Mouse (Mus musculus) splenic B cell, adult 2 months (primary cell): Measurements from ENCODE around the gene Tbl2.
A peak's percentile ranks its signal among the peaks of the same experiment; 100 is the strongest.

Source experiments
- DNase-seq: peaks from one replicate; pipeline ENCODE4 v3.0.0-alpha.2; 2011; ENCODE audit warnings: low read depth, low spot score
- H3K27me3 ChIP-seq: 2 replicates; pipeline ENCODE4 v1.6.1; 2012; ENCODE audit warnings: mild to moderate bottlenecking, low read length, moderate library complexity, mixed read lengths; ENCODE audit not compliant: control insufficient read depth, poor library complexity, insufficient read depth, severe bottlenecking
- H3K36me3 ChIP-seq: 2 replicates; pipeline ENCODE4 v1.6.1; 2012; ENCODE audit warnings: mild to moderate bottlenecking, low read length, moderate library complexity, mixed read lengths; ENCODE audit not compliant: control insufficient read depth, poor library complexity, insufficient read depth, severe bottlenecking

Gene Tbl2

DNA sequence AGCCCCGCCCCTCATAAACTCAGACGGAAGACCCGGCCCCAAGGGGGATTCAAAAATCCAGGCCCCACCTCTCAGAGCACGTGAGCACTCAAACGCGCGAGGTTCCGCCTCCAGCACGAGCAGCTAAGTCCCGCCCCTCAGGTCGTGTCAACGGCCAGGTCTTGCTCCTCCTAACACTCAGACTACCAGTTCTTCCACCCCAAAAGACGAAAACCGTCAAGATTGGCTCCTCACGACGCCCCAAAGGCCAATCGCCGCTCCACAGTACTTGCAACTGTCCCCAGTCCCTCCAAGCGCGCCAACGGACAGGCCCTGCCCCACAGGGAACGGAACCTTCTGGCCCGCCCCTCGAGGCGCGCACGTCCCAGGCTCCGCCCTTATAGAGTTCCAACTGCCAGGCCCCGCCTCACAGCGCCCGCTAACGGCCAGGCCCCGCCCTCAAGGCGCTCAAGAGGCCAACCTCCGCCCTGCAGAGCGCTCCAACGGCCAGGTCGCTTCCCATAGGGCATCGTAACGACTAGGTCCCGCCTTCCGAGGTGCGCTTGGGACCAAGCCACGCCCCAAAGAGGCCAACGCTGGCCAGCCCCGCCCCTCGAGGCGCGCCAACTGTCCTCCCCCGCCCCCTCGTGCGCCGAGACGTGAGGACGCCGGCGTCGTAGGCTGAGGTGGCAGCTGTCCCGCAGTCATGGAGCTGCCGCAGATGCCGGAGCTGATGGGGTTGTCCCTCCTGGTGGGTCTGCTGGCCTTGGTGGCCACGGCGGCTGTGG is at the start of gene Tbl2:
Gene Tbl2, plus strand, starts transcription at position 605 of the 767 bp plus-strand sequence.
- 0 out of 2 replicates have a peak, but pooled peaks cover 3% of the 10 kb centered on the region for H3K36me3 ChIP-seq
- no peaks in the 10 kb centered on the region for H3K27me3 ChIP-seq
- peak; percentile 100 for DNase-seq

DNA sequence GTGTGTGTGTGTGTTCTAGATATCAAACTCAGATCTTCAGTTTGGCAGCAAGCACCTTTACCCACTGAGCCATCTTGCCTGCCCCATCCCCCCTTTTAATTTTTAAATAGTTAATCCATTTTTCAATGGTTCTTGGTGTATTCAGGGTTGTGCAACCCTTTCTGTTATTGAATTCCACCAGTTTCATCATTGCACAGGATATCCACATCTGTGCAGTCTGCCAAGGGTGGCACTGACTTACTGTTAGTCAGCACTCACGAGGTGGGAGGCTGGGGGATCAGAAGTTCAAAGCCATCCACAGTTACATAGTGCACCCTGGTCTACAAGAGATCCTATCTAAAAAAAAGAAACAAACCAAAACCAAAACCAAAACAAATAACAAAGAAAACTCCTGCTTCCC is 48.5 kb upstream of the Tbl2 start:
- Histone ChIP-seq H3K27me3 (no peaks in the 10 kb centered on the region), H3K36me3 (no peaks in the 10 kb centered on the region)
- no peak for DNase-seq

DNA sequence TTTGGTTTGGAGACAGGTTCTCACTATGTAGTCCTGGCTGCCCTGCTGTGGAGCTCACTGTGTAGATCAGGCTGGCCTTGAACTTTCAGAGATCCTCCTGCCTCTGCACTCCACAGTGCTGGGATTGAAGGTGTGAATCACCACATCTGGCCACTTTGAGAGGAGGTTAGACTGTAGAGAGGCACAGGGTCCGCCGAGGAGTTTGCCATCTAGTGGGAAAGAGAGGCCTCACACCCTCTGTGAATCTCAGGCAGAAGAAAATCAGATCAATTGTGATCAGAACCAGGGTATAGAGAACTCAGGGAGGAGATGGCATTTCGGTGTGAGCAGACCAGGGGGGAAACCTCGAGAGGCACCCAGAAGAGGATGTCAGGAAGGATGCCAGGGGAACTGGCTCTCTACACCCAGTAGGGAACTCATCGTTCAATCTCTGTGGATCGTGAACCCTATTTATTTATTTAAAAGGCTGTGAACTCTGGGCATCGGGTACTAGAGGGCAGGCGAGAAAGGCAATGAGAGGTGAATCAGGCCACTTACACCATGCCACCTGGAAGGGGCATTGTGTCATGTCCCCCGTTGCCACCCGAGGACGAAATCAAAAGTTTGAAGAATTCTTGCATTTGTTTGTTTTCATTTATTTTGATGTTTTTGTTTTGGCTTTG is 45.3 kb upstream of the Tbl2 start:
- peak; percentile 48 for DNase-seq
- Histone ChIP-seq H3K36me3 (no peaks in the 10 kb centered on the region), H3K27me3 (no peaks in the 10 kb centered on the region)

DNA sequence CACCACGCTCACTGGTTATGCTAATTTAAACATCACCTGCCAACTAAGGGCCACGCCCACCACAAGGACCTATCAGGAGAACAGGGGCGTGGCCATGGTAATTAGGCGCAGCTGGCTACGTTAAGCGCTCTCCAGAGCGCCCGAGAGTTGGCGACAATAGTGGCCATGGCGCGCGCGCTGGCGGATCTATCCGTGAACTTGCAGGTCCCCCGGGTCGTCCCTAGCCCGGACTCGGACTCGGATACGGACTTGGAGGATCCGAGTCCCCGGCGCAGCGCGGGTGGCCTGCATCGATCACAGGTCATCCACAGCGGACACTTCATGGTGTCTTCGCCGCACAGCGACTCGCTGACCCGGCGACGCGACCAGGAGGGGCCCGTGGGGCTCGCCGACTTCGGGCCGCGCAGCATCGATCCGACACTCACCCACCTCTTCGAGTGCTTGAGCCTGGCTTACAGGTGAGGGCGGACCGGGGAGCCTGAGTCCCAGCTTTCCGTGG is 42.6 kb upstream of the Tbl2 start:
- no peaks in the 10 kb centered on the region for H3K27me3 ChIP-seq
- no peaks in the 10 kb centered on the region for H3K36me3 ChIP-seq
- DNase-seq, result peak; percentile 78

DNA sequence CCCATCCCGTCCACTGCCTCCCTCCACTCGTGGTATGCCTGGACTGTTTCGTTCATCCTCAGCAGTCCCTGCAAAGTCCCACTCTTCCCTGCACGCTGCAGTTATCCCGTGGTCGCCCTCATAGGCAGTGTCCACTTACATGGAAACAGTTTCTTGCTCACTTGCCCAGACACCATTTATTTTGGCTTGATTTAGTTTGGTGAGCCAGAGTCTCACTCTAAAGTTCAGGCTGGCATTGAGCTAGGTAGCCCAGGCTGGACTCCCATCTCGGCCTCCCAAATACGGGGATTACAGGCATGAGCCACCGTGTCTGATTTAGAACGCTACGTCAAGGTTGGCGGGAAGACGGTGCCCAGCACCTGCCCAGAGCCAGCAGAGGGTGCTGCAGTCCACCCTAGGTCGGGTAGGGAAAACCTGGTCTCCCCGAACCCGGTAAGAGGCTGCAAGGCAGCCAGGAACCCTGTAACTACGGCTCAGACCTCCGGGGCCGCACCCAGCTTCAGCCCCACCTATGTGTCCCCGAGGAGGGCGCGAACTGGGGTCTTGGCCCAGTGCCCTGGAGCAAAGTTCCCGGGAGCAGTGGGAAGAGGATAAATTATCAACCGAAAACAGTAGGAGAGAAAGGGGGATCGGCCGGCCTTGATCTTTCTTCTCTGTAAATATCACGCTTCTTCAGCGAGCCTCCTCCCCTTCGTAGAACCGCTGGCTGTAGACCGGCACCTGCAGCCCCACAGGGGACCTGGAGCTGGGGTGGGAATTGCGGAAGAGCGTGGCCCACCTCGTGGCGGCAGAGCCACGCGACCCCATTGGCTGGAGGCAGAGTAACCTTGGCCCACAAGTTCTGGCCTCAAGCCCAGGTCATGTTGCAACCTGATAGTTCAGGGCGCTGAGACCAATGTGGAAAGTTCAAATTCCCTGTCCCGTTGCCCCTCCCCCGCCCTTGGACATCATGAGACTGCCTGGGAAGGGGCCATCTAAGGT is 41.6 kb upstream of the Tbl2 start:
- H3K36me3 ChIP-seq, result no peaks in the 10 kb centered on the region
- H3K27me3 ChIP-seq, result no peaks in the 10 kb centered on the region
- DNase-seq, result peak; percentile 56

DNA sequence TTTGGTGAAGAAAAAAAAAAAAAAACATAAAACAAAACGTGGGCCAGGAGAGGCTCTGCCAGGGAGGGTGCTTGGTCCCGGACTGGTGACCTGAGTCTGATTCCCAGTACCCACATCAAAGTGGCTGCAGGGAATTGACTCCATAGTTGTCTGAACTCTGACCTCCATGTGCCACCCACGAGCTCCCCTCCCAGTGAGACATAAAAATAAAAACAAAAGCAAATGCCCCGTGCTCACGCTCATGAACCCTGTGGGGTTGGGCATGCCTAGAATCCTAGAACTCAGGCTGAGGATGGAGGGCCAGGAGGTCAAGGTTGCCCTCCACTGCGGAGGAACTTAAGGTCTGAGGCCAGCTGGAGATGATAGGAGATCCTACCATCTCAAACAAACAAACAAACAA is 40.4 kb upstream of the Tbl2 start:
- no peaks in the 10 kb centered on the region for H3K36me3 ChIP-seq
- H3K27me3 ChIP-seq, result no peaks in the 10 kb centered on the region
- DNase-seq, result no peak

DNA sequence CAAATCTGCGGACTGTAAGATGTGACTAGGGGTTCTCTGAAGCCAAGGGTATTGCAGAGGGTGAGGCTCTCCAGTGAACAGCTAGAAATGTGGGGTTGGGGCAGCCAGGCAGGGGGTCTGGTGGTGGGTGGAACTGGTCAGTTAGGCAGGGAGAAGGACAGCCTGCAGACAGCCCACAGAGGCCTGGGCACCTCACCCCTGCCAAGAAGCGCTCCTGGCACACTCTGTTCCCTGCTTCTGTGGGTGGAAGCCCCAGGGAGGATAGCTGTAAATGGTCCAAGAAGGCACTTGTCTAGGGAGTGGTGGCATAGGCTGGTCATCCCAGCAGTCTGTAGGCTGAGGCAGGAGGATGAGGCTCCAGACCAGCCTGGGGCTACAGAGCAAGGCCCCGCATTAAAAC is 40.0 kb upstream of the Tbl2 start:
- DNase-seq, result no peak
- Histone ChIP-seq H3K36me3 (no peaks in the 10 kb centered on the region), H3K27me3 (no peaks in the 10 kb centered on the region)

DNA sequence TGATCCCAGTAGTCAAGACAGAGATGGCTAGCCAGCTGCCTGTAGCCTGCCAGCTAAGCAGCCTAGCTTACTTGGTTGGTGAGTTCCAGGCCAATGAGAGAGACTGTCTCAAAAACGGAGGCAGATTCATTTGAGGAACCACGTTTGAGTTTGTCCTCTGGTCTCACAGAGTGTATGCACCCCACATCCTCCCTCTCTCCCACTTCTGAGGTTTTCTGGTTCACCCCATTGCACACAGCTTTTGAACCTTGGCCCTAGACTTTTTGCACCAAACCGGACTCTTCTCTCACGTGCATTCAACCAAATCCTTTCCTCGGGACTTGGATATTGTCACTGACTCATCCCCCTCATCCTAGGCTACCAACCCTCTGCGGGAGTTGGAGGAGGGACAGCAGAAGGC is 39.5 kb upstream of the Tbl2 start:
- Histone ChIP-seq H3K27me3 (no peaks in the 10 kb centered on the region), H3K36me3 (no peaks in the 10 kb centered on the region)
- peak; percentile 21 for DNase-seq

DNA sequence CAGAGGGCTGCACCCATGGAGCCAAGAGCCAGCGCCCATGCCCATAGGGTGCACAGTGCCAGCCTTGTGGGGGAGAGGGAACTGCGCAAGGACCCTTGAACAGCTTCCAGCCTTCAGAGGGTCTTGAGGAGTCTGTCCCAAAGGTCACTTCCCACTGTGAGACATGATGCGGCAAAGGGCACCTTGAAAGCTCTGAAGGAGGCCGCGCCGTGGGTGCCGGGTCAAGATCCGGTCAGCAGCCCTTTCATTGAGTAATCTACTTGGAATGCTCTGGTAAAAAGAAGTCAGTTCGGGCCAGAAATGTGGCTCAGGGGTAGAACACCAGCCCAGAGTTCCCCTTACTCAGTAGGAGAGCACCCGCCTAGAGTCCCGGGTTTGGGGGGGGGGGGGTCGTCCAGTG is 35.7 kb upstream of the Tbl2 start:
- H3K36me3 ChIP-seq, result no peaks in the 10 kb centered on the region
- no peaks in the 10 kb centered on the region for H3K27me3 ChIP-seq
- DNase-seq, result no peak

DNA sequence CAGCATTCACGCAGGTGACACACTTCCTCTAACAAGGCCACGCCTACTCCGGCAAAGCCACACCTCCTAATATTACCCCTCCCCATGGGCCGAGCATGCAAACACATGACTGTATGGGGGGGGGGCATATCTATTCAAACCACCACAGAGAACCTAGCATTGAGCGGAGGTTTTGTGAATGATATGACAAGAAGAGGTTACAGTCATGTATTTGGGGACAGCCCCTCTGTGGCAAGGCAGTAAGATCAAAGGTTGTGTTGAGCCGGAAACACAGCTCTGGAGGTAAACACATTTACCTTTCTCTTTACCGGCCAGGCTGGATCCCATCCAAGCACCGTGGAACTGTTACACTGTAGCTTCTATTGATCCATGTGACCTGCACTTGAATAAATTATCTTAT is 34.2 kb upstream of the Tbl2 start:
- Histone ChIP-seq H3K36me3 (no peaks in the 10 kb centered on the region), H3K27me3 (no peaks in the 10 kb centered on the region)
- DNase-seq, result peak; percentile 13

DNA sequence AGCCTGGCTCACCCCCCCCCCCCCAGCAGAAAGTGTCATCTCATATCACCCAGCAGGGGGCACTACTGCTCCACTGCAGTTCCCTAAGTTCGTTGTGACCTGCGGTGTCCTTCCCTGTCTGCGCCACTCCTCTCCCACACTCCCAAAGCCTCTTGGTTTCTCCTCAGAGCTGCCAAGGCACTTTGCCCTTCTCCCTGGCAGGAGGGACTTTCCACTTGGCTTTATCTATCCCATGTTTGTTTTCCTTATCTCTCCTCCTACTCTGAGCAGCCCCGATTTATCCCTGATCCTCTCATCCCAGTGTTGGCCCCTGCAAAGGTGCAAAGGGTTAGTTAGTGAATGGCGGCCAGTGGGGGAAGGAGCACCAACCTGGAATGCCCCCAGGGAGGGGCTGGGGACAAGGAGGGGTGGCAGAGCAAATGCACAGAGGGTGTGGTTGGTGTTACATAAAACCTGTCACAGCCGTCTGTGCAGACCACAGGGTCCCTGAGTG is 30.8 kb upstream of the Tbl2 start:
- no peaks in the 10 kb centered on the region for H3K36me3 ChIP-seq
- DNase-seq, result peak; percentile 78

DNA sequence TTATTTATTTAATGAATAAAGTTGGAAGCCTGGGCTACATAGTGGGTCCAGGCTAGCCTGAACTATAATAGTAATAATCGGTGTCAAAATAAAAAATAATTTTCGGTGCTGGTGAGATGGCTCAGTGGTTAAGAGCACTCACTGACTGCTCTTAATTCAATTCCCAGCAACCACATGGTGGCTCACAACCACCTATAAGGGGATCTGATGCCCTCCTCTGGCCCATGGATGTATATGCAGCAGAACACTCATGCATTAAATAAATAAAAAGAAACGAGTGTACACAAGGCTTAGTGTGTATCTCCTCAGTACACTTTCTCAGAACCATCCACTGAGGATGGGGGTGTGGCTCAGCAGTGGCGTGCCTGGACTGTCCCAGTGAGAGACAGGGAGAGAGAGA is 28.7 kb upstream of the Tbl2 start:
- peak; percentile 28 for DNase-seq
- H3K27me3 ChIP-seq, result no peaks in the 10 kb centered on the region
- no peaks in the 10 kb centered on the region for H3K36me3 ChIP-seq

More for the DNA sequence above, 30.8 kb upstream of the Tbl2 start:
- no peaks in the 10 kb centered on the region for H3K27me3 ChIP-seq

DNA sequence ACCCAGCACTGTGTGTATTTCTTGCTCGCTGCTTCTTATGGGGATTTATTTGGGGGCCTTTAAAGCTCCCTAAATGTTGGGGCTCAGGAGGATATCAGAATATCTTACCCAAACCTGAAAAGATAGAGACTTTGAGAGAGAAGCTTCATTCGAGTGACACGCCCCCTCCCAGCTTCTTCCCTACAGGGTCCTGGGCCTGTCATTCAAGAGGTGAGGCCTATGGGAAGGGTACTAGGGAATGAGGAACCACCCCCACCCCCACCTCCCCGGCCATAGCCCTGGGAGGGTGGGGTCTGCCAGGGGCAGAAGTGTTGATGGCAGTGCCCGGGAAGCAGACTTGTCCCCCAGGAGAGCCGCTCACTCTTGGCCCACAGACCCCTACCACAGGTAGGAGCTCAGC is 23.3 kb upstream of the Tbl2 start:
- Histone ChIP-seq H3K36me3 (no peaks in the 10 kb centered on the region), H3K27me3 (no peaks in the 10 kb centered on the region)
- no peak for DNase-seq

DNA sequence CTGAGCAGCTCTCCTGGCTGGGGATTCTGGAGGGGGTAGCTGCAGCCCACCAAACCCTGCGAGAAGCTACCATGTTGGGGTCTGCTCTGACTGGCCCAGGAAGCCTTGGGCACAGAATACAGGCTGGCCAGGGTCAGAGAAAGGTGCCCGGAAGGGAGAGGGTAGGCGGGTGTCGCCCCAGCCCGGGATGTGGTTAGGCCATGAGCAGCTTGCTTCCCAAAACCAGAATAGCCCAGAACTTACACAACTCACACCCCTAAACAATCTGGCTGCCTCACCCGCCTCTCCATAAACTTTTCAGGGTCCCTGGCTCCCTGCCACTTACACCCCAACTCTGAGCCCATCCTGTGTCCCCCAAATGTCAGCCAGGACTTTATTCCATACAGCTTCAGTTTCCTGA is 21.8 kb upstream of the Tbl2 start:
- DNase-seq, result no peak
- no peaks in the 10 kb centered on the region for H3K36me3 ChIP-seq
- H3K27me3 ChIP-seq, result no peaks in the 10 kb centered on the region
